Mouse (Mus musculus) myocyte (in vitro differentiated cells): Measurements from ENCODE around the gene BC030870.

ENCODE experiments used
- MYOG ChIP-seq, 3 experiments: IDR thresholded peaks; one replicate each; pipeline ENCODE4 v1.6.1; 2011; ENCODE audit warnings: control low read depth in 2 of 3, low read depth in 2 of 3, mild to moderate bottlenecking in 2 of 3; ENCODE audit not compliant: insufficient read length in 2 of 3, control insufficient read depth in 1 of 3, insufficient read depth in 1 of 3
- POLR2A ChIP-seq: IDR thresholded peaks from one replicate; pipeline ENCODE4 v1.6.1; 2011; ENCODE audit warnings: low read depth, mild to moderate bottlenecking, control low read depth, moderate library complexity; ENCODE audit not compliant: insufficient read length
- POLR2AphosphoS2 ChIP-seq: IDR thresholded peaks from one replicate; pipeline ENCODE4 v1.6.1; 2011; ENCODE audit warnings: low read depth, control low read depth; ENCODE audit not compliant: insufficient read length
- USF1 ChIP-seq: IDR thresholded peaks from one replicate; pipeline ENCODE4 v1.6.1; 2011; ENCODE audit warnings: low read depth, mild to moderate bottlenecking, control low read depth, moderate library complexity

- TF ChIP-seq MYOG (IDR thresholded peaks at IDR 0.05; ENCODE audit: control insufficient read depth in 1 of 3, insufficient read depth in 1 of 3, insufficient read length in 2 of 3, low read depth in 2 of 3), result no peak
- no peak for TF ChIP-seq POLR2A
- no peak for TF ChIP-seq USF1
- no peak for TF ChIP-seq POLR2AphosphoS2
These were observed 92.2 kb downstream of the BC030870 start, which contains the start of gene Apela for GRCm38 (mm10) chr8:65037117-65037533.
